Mouse (Mus musculus): ENCODE measurements at regions not wholly inside any gene's neighbourhood (a gene's known extent, or its start where the extent isn't known, plus 50 kb on each side); places are given as distances from the start of the nearest gene placed in this dataset.
"Not testable (repeated sequence)": the region's sequence is repeated elsewhere in the genome, so short reads cannot be mapped to it uniquely, and the experiment has no call there.

DNA sequence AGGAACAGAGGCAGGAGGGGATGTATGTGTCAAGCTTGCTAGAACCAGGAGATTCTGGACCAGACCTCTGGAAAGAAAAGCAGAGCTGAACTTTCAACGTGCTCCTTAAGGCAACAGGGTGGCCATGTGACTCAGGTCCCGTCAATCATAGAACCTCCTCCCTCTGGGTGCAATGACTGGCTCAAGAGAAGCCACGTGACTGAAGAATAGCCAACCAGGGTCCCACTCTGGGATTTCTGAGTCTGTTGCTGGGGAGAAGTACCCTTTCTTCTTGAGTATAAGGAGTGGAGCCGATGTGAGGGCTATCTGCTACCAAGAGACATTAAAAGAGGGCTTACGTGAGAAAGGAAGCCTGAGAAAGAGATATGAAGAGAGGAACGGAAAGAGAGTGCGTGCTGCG, 137.5 kb downstream of the Dicer1 start:
- DNase-seq (ENCODE audit: low spot score) (no peak), ATAC-seq (replicated peaks; ENCODE audit: low FRiP score) (no peak)
- Histone ChIP-seq H3K27me3 (replicated peaks; ENCODE audit: control insufficient read depth, insufficient read depth, low read length) (no peaks in the 10 kb centered on the region), H3K9ac (ENCODE audit: low read depth, low read length) (no peak overlapping the region), H3K9me3 (ENCODE audit: control insufficient read depth, low read length) (no peaks in the 10 kb centered on the region), H3K27ac (ENCODE audit: low read depth, low read length) (no peak overlapping the region), H3K36me3 (ENCODE audit: control insufficient read depth, insufficient read depth, low read length) (no peaks in the 10 kb centered on the region), H3K4me1 (replicated peaks; ENCODE audit: control insufficient read depth, insufficient read depth, low read length) (no peaks in the 10 kb centered on the region), H3K4me3 (ENCODE audit: low read depth, low read length) (no peak overlapping the region), H3K4me2 (no peak overlapping the region)
- WGBS: 52% methylated on average over 8 of the region's 8 CpGs

DNA sequence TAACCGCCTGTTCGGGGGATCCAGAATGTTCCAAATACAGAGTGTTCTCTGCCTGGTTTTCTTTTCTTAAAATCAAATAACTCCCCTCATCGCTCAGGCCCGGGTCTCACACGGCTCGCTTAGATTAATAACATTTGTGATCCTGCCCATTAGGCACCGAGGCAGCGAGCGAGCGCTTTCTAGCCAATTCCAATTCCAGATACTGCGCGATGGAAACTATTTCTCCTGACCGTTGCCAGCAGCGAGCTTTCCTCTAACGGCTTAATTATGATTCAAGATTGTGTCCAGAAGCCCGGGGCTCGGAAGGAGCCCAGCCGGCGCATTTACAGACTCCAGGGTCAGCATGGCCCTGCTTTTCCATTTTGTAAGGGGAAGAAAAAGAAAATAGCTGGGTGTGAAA, 136.6 kb upstream of the Gsc start:
- Histone ChIP-seq H3K9ac (ENCODE audit: low read depth, low read length) (no peak overlapping the region), H3K36me3 (ENCODE audit: control insufficient read depth, insufficient read depth, low read length) (no peaks in the 10 kb centered on the region), H3K4me3 (ENCODE audit: low read depth, low read length) (no peak overlapping the region), H3K4me2 (no peak overlapping the region), H3K9me3 (ENCODE audit: control insufficient read depth, low read length) (no peaks in the 10 kb centered on the region), H3K4me1 (replicated peaks; ENCODE audit: control insufficient read depth, insufficient read depth, low read length) (no peaks in the 10 kb centered on the region), H3K27ac (ENCODE audit: low read depth, low read length) (no peak overlapping the region), H3K27me3 (replicated peaks; ENCODE audit: control insufficient read depth, insufficient read depth, low read length) (no peaks in the 10 kb centered on the region)
- no peak for ATAC-seq (replicated peaks; ENCODE audit: low FRiP score)
- WGBS: 74% methylated on average over 19 of the region's 19 CpGs
- no peak for DNase-seq (ENCODE audit: low spot score)

DNA sequence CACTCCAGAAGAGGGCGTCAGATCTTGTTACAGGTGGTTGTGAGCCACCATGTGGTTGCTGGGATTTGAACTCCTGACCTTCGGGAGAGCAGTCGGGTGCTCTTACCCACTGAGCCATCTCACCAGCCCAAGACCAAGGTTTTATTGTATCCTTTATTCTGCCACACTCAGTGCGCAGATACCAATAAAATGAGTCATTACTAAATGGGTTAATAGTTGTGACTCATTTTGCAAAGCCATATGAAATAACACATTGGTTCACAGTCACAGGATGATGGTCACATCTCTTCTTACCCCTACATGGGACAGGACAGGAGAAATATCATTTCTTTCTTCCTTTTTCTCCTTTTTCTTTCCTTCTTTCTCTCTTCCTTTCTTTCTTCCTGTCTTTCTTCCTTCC, 135.8 kb upstream of the Gsc start:
- 69% methylated on average over 4 of the region's 4 CpGs for WGBS
- not testable (repeated sequence) for H3K27me3 ChIP-seq (replicated peaks; ENCODE audit: control insufficient read depth, insufficient read depth, low read length); H3K4me1 ChIP-seq (replicated peaks; ENCODE audit: control insufficient read depth, insufficient read depth, low read length); DNase-seq (ENCODE audit: low spot score); H3K27ac ChIP-seq (ENCODE audit: low read depth, low read length); H3K9ac ChIP-seq (ENCODE audit: low read depth, low read length); H3K36me3 ChIP-seq (ENCODE audit: control insufficient read depth, insufficient read depth, low read length); H3K9me3 ChIP-seq (ENCODE audit: control insufficient read depth, low read length); ATAC-seq (replicated peaks; ENCODE audit: low FRiP score); H3K4me3 ChIP-seq (ENCODE audit: low read depth, low read length); H3K4me2 ChIP-seq

DNA sequence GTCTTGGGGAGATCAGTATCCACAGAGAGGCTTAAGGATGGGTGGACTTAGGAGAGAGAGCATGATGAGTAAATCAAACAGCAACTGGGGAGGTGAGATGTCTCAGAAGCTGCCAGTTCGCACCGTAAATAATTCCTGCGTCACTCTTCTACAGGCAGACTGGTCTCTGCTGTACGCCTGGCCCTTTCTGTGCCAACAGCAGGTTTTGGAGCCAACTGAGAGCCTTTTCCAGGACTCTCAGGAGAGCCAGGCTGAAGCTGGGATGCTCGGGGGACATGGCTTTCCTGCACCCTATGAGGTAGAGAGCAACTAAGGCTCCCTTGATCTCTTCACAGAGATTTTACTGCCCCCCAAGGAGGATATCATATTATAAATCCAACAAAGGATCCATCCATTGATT, 134.3 kb upstream of the Gsc start:
- no peak for DNase-seq (ENCODE audit: low spot score)
- H3K27me3 ChIP-seq (replicated peaks; ENCODE audit: control insufficient read depth, insufficient read depth, low read length): no peaks in the 10 kb centered on the region
- H3K4me1 ChIP-seq (replicated peaks; ENCODE audit: control insufficient read depth, insufficient read depth, low read length): no peaks in the 10 kb centered on the region
- no peak overlapping the region for H3K9ac ChIP-seq (ENCODE audit: low read depth, low read length)
- H3K9me3 ChIP-seq (ENCODE audit: control insufficient read depth, low read length): no peaks in the 10 kb centered on the region
- no peak overlapping the region for H3K4me2 ChIP-seq
- H3K36me3 ChIP-seq (ENCODE audit: control insufficient read depth, insufficient read depth, low read length): no peaks in the 10 kb centered on the region
- no peak overlapping the region for H3K27ac ChIP-seq (ENCODE audit: low read depth, low read length)
- no peak overlapping the region for H3K4me3 ChIP-seq (ENCODE audit: low read depth, low read length)
- 80% methylated on average over 5 of the region's 5 CpGs for WGBS
- ATAC-seq (replicated peaks; ENCODE audit: low FRiP score): no peak

DNA sequence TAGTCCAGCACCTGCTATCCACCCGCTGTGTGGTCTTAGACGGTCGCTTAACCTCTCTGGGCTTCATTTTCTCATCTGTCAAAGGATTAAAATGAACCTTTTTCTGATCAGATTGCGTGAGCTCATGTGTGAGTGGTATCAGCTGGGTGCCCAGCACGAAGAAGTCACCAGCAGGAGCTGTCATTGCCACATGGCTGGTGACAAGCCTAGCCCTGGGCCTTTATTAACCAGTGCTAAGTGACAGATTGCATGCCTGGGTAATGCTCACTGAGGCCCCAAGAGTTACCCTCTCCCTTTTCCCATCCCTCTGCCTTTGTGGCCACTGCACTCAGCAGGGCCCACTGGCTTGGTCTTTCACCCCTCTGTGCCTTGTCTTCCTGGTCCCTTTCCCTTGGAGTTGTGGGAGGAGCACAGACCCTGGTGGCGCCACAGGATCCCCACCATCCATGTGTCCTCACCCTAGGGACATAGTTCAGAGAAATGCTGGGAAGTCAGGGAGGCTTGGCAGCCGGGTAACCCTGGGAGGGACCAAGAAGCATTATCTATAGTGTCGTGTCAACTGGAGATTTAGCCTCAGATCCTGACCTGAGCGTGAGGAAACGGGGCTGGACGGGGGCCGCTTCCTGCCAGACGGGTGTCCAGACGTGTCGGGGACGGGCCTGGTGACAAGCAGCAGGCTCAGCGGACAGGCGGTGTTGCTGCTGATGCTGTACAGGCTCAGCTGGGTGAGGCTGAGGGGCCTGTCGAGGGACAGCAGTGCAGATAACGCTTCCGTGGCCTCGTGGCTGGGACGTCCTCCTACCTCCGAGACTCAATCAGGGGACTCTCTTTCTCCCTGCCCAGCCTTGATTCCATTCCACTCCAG, 132.6 kb upstream of the Gsc start:
- Histone ChIP-seq H3K4me2 (no peak overlapping the region), H3K36me3 (ENCODE audit: control insufficient read depth, insufficient read depth, low read length) (no peaks in the 10 kb centered on the region), H3K4me3 (ENCODE audit: low read depth, low read length) (no peak overlapping the region), H3K9ac (ENCODE audit: low read depth, low read length) (no peak overlapping the region), H3K27me3 (replicated peaks; ENCODE audit: control insufficient read depth, insufficient read depth, low read length) (no peaks in the 10 kb centered on the region), H3K27ac (ENCODE audit: low read depth, low read length) (no peak overlapping the region), H3K9me3 (ENCODE audit: control insufficient read depth, low read length) (no peaks in the 10 kb centered on the region), H3K4me1 (replicated peaks; ENCODE audit: control insufficient read depth, insufficient read depth, low read length) (no peaks in the 10 kb centered on the region)
- ATAC-seq (replicated peaks; ENCODE audit: low FRiP score) (no peak), DNase-seq (ENCODE audit: low spot score) (no peak)
- WGBS: 33% methylated on average over 24 of the region's 24 CpGs

DNA sequence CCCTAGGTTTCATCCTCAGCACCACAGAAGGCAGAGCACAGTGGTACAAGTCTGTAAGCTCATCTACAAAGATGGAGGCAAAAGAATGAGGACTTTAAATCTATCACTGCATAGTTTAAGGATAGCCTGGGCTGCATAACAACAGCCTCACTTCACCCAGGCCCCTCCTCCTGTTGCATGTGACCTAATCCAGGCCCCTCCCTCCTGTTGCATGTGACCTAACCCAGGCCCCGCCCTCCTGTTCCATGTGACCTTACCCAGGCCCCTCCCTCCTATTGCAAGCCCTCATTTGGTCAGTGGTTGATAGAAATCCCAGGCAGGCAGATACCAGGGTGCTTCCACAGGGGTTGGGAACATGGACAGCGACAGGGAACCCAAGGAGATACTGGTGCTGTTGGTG, 124.9 kb upstream of the Gsc start:
- H3K4me2 ChIP-seq: no peak overlapping the region
- WGBS: 55% methylated on average over 2 of the region's 2 CpGs
- H3K27me3 ChIP-seq (replicated peaks; ENCODE audit: control insufficient read depth, insufficient read depth, low read length): no peaks in the 10 kb centered on the region
- H3K9me3 ChIP-seq (ENCODE audit: control insufficient read depth, low read length): no peaks in the 10 kb centered on the region
- ATAC-seq (replicated peaks; ENCODE audit: low FRiP score) (no peak), DNase-seq (ENCODE audit: low spot score) (no peak)
- no peak overlapping the region for H3K4me3 ChIP-seq (ENCODE audit: low read depth, low read length)
- H3K9ac ChIP-seq (ENCODE audit: low read depth, low read length): no peak overlapping the region
- H3K36me3 ChIP-seq (ENCODE audit: control insufficient read depth, insufficient read depth, low read length): no peaks in the 10 kb centered on the region
- no peaks in the 10 kb centered on the region for H3K4me1 ChIP-seq (replicated peaks; ENCODE audit: control insufficient read depth, insufficient read depth, low read length)
- H3K27ac ChIP-seq (ENCODE audit: low read depth, low read length): no peak overlapping the region

DNA sequence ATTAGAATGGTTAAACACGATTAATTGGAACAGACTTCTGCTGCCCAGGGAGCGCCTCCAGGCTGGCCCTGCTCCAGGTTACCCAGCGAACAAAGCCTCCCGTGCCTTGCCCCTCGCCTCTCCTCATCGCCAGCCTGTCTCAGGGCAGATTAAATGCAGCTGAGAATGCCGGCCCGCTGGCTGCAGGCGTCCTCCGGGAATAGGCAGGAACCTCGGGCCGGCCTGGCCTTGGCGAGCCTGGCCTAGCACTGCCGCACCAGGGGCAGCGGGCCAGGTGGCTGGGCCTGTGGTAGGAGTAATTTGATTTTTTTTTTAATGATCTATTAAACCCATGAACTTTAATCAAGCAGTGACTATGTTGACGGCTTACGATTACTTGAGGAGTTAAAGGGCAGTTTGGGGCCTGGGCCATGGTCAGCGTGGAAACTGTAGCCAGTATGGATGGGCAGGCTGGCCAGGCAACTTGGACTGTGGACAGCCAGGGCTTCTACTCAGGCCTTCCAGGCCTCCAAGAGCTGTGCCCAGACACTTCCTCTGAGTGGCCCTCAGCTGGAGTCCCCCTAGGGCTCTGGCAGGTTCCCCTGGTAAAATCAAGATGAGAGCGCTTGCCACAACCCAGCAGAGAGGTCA, 120.5 kb upstream of the Gsc start:
- Histone ChIP-seq H3K27me3 (replicated peaks; ENCODE audit: control insufficient read depth, insufficient read depth, low read length) (no peaks in the 10 kb centered on the region), H3K9ac (ENCODE audit: low read depth, low read length) (no peak overlapping the region), H3K4me2 (no peak overlapping the region), H3K9me3 (ENCODE audit: control insufficient read depth, low read length) (no peaks in the 10 kb centered on the region), H3K4me1 (replicated peaks; ENCODE audit: control insufficient read depth, insufficient read depth, low read length) (no peaks in the 10 kb centered on the region), H3K36me3 (ENCODE audit: control insufficient read depth, insufficient read depth, low read length) (no peaks in the 10 kb centered on the region), H3K4me3 (ENCODE audit: low read depth, low read length) (no peak overlapping the region), H3K27ac (ENCODE audit: low read depth, low read length) (no peak overlapping the region)
- DNase-seq (ENCODE audit: low spot score): no peak
- no peak for ATAC-seq (replicated peaks; ENCODE audit: low FRiP score)
- 56% methylated on average over 19 of the region's 19 CpGs for WGBS

DNA sequence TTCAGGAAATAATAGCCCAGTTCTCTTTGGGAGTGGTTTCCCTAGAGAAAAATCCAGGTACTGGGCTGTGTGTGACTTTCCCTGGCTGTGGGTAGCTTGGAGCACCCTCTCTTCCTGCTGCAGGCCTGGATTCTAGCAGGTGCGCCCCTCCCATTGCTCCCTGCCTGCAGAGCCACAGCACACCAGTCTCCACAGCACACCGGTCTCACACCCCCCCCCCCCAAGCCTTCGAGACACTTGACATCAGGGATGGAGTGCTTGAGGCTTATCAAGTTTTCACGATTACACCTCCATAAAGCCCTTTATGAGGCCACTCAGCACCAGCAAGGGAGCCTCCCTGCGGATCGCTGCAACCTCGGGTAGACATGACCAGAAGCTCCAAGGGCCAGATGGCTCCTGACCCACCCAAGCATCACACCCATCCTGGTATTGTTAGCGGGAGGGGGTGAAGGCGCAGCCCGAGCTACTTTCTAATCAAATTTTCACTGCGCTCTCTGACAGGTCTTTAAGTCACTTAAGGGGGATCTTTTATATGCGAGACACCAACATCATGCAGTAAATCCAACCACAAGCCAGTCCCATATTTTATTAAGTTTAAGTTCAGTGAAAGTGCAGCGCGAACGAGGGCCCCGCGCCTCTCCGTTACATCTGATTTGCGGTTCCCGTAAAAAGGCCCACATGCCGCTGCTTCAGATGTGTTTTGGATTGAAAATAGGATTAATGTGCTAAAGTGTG, 119.8 kb upstream of the Gsc start:
- ATAC-seq (replicated peaks; ENCODE audit: low FRiP score) (no peak), DNase-seq (ENCODE audit: low spot score) (no peak)
- no peaks in the 10 kb centered on the region for H3K9me3 ChIP-seq (ENCODE audit: control insufficient read depth, low read length)
- H3K4me1 ChIP-seq (replicated peaks; ENCODE audit: control insufficient read depth, insufficient read depth, low read length): no peaks in the 10 kb centered on the region
- WGBS: 61% methylated on average over 21 of the region's 21 CpGs
- H3K4me3 ChIP-seq (ENCODE audit: low read depth, low read length): no peak overlapping the region
- no peak overlapping the region for H3K27ac ChIP-seq (ENCODE audit: low read depth, low read length)
- no peak overlapping the region for H3K9ac ChIP-seq (ENCODE audit: low read depth, low read length)
- H3K27me3 ChIP-seq (replicated peaks; ENCODE audit: control insufficient read depth, insufficient read depth, low read length): no peaks in the 10 kb centered on the region
- no peaks in the 10 kb centered on the region for H3K36me3 ChIP-seq (ENCODE audit: control insufficient read depth, insufficient read depth, low read length)
- no peak overlapping the region for H3K4me2 ChIP-seq
